Comparison of ENCODE assay signal across 9 mouse cellular contexts in genomic region chr9:71974541-71974959, GRCm38 (mm10).
DNase-seq lines count a peak whose midpoint lies in the region; ATAC-seq and TF ChIP-seq lines count a peak whose summit lies in the region.
"Had no signal": no experiment of that assay in that cellular context is flagged by ENCODE, and none has a peak within 500 bp of the region (broad histone marks: within the 10 kb centered on the region; RNA-seq: fewer than 3 reads in every experiment).

No protein-coding gene starts in this region.

- no peaks in the 10 kb centered on the region for H3K9me3 ChIP-seq in heart, embryonic 16.5 days (replicated peaks; ENCODE audit: control insufficient read depth, low read length)
- no peaks in the 10 kb centered on the region for H3K9me3 ChIP-seq in heart, embryonic 10.5 days
- H3K9me3 ChIP-seq in embryonic facial prominence, embryonic 15.5 days (replicated peaks): no peaks in the 10 kb centered on the region

- no peaks in the 10 kb centered on the region for H3K79me2 ChIP-seq in macrophage (ENCODE audit: inconsistent target)

- H3K36me3 ChIP-seq in heart, embryonic 16.5 days (ENCODE audit: control insufficient read depth, insufficient read depth): no peaks in the 10 kb centered on the region
- H3K36me3 ChIP-seq in heart, embryonic 10.5 days: no peaks in the 10 kb centered on the region
- H3K36me3 ChIP-seq in embryonic facial prominence, embryonic 15.5 days: no peaks in the 10 kb centered on the region
- no peaks in the 10 kb centered on the region for H3K36me3 ChIP-seq in macrophage (ENCODE audit: inconsistent target)

- no peak for TF ChIP-seq POLR2A in bone marrow macrophage, adult 2 months (IDR thresholded peaks at IDR 0.05; ENCODE audit: borderline replicate concordance, low read depth, low read length)

- 46% methylated on average over 2 of the region's 2 CpGs for WGBS in heart, embryonic 16.5 days
- 56% methylated on average over 2 of the region's 2 CpGs for WGBS in heart, embryonic 10.5 days
- WGBS in embryonic facial prominence, embryonic 15.5 days: 3% methylated on average over 2 of the region's 2 CpGs
- WGBS in macrophage (ENCODE audit: missing documents): 5% methylated on average over 2 of the region's 2 CpGs

- H3K4me2 ChIP-seq in heart, embryonic 16.5 days (ENCODE audit: low read depth, low read length): no peak overlapping the region
- no peak overlapping the region for H3K4me2 ChIP-seq in embryonic facial prominence, embryonic 15.5 days (replicated peaks)

- 0 out of 2 replicates have a peak overlapping the region, but pooled peaks have one; percentile 29 for H3K27ac ChIP-seq in heart, embryonic 16.5 days (ENCODE audit: low read length)
- H3K27ac ChIP-seq in heart, embryonic 10.5 days: no peak overlapping the region
- H3K27ac ChIP-seq in bone marrow macrophage, adult 2 months (ENCODE audit: insufficient read depth, low read depth, low read length): peak overlapping the region; percentile 19; the same call in 1 of the 2 replicates
- no peak overlapping the region; the same call in 1 of the 2 replicates for H3K27ac ChIP-seq in embryonic facial prominence, embryonic 15.5 days (replicated peaks)
- peak overlapping the region; percentile 5; the same call in 1 of the 2 replicates for H3K27ac ChIP-seq in macrophage
- H3K27ac ChIP-seq: liver, embryonic 14.5 days had no signal

- no peak overlapping the region for H3K9ac ChIP-seq in heart, embryonic 16.5 days (ENCODE audit: low read length)
- no peak overlapping the region for H3K9ac ChIP-seq in embryonic facial prominence, embryonic 15.5 days
- H3K9ac ChIP-seq: liver, embryonic 14.5 days had no signal

- ATAC-seq in heart, embryonic 16.5 days (replicated peaks; ENCODE audit: extremely low read depth, insufficient read depth, low FRiP score): peak; percentile 49; the same call in 1 of the 2 replicates
- ATAC-seq in embryonic facial prominence, embryonic 15.5 days (ENCODE audit: insufficient number of reproducible peaks, low FRiP score, low TSS enrichment, low read depth): peak; percentile 72; the same call in 1 of the 2 replicates

- TF ChIP-seq CTCF in bone marrow macrophage, adult 2 months (IDR thresholded peaks at IDR 0.05; ENCODE audit: low read depth, low read length): no peak

- no peak for DNase-seq in heart, embryonic 10.5 days (ENCODE audit: low spot score)
- no peak for DNase-seq in thymus, postnatal 0 days (ENCODE audit: low spot score)
- DNase-seq in adipocyte (ENCODE audit: low spot score): no peak
- no peak for DNase-seq in adrenal gland, adult 2 months

- H3K27me3 ChIP-seq in heart, embryonic 16.5 days (ENCODE audit: control insufficient read depth, insufficient read depth, low read length): no peaks in the 10 kb centered on the region
- no peaks in the 10 kb centered on the region for H3K27me3 ChIP-seq in heart, embryonic 10.5 days (ENCODE audit: insufficient read depth, poor library complexity, severe bottlenecking)
- H3K27me3 ChIP-seq in embryonic facial prominence, embryonic 15.5 days: no peaks in the 10 kb centered on the region

- peaks cover 5% of the 10 kb centered on the region for H3K4me1 ChIP-seq in heart, embryonic 16.5 days (ENCODE audit: control insufficient read depth, insufficient read depth, low read length)
- H3K4me1 ChIP-seq in heart, embryonic 10.5 days: no peaks in the 10 kb centered on the region; the same call in 1 of the 2 replicates
- peaks cover 10% of the 10 kb centered on the region for H3K4me1 ChIP-seq in bone marrow macrophage, adult 2 months (ENCODE audit: control insufficient read depth, insufficient read depth, low read length)
- H3K4me1 ChIP-seq in embryonic facial prominence, embryonic 15.5 days: peaks cover 13% of the 10 kb centered on the region

- no peak overlapping the region for H3K4me3 ChIP-seq in heart, embryonic 16.5 days (ENCODE audit: low read length)
- no peak overlapping the region for H3K4me3 ChIP-seq in heart, embryonic 10.5 days
- H3K4me3 ChIP-seq in bone marrow macrophage, adult 2 months (ENCODE audit: insufficient read depth, low read length): no peak overlapping the region
- no peak overlapping the region for H3K4me3 ChIP-seq in embryonic facial prominence, embryonic 15.5 days (replicated peaks)
- H3K4me3 ChIP-seq in macrophage (ENCODE audit: inconsistent target): no peak overlapping the region

Comparison
In these comparisons a context has a peak if more than half of its experiments do, and no peak if none do; other contexts are left out.
1. H3K27ac ChIP-seq: peak in heart, embryonic 16.5 days (single experiment), bone marrow macrophage, adult 2 months (single experiment) and macrophage (single experiment); none in heart, embryonic 10.5 days (single experiment) and embryonic facial prominence, embryonic 15.5 days (single experiment).